Mouse (Mus musculus) limb, embryonic 14.5 days (tissue): Measurements from ENCODE around the gene Acap3. TPM values are rescaled to one million over a fixed set of nuclear protein-coding genes. Genes with fewer than 3 reads are reported as not detected.
A peak's percentile ranks its signal among the peaks of the same experiment; 100 is the strongest.

ENCODE experiments used
- ATAC-seq: fragments of 200-750 bp; cut with Nextera tagmentation; 2 replicates; pipeline ENCODE4 v1.8.0; 2017; ENCODE audit warnings: low read depth, moderate number of reproducible peaks, moderate TSS enrichment; ENCODE audit not compliant: low FRiP score
- DNase-seq: peaks from one replicate; pipeline ENCODE4 v3.0.0-alpha.2; 2015; ENCODE audit warnings: low spot score
- H3K27ac ChIP-seq: fragments of 300-500 bp; sonication (generic); replicated peaks from 2 replicates; pipeline ENCODE4 v1.5.1; 2014; ENCODE audit warnings: low read depth, mild to moderate bottlenecking, low read length, moderate library complexity, mixed read lengths
- H3K27me3 ChIP-seq: fragments of 300-500 bp; sonication (generic); 2 replicates; pipeline ENCODE4 v1.6.1; 2014; ENCODE audit warnings: low read length, mixed read lengths; ENCODE audit not compliant: control insufficient read depth, insufficient read depth
- H3K36me3 ChIP-seq: fragments of 300-500 bp; sonication (generic); 2 replicates; pipeline ENCODE4 v1.6.1; 2014; ENCODE audit warnings: mild to moderate bottlenecking, low read length, moderate library complexity, mixed read lengths; ENCODE audit not compliant: control insufficient read depth, insufficient read depth
- H3K4me1 ChIP-seq: fragments of 300-500 bp; sonication (generic); 2 replicates; pipeline ENCODE4 v1.6.1; 2014; ENCODE audit warnings: antibody characterized with exemption, low read length, mixed read lengths; ENCODE audit not compliant: control insufficient read depth, insufficient read depth
- H3K4me2 ChIP-seq: fragments of 300-500 bp; sonication (generic); replicated peaks from 2 replicates; pipeline ENCODE4 v1.6.1; 2014; ENCODE audit warnings: low read depth, mild to moderate bottlenecking, low read length, moderate library complexity; ENCODE audit not compliant: severe bottlenecking
- H3K4me3 ChIP-seq: fragments of 300-500 bp; sonication (generic); replicated peaks from 2 replicates; pipeline ENCODE4 v1.5.1; 2014; ENCODE audit warnings: low read length
- H3K9ac ChIP-seq: fragments of 300-500 bp; sonication (generic); 2 replicates; pipeline ENCODE4 v1.6.1; 2014; ENCODE audit warnings: mild to moderate bottlenecking, low read depth, low read length, moderate library complexity; ENCODE audit not compliant: severe bottlenecking
- H3K9me3 ChIP-seq: fragments of 300-500 bp; sonication (generic); 2 replicates; pipeline ENCODE4 v1.6.1; 2016; ENCODE audit warnings: low read length; ENCODE audit not compliant: control insufficient read depth
- POLR2A ChIP-seq: fragments of 200-500 bp; IDR thresholded peaks from 2 replicates; pipeline ENCODE4 v1.8.0; 2012; ENCODE audit warnings: inconsistent platforms, mild to moderate bottlenecking, moderate library complexity, borderline replicate concordance; ENCODE audit not compliant: insufficient read depth, insufficient read length; ENCODE audit errors: extremely low read depth
- WGBS: fragments of 180-500 bp; shearing (Covaris S2); extraction: QIAGEN DNeasy Blood & Tissue Kit; methylation state at CpG from one replicate; pipeline ENCODE4 v1.1.7; 2014; 5-methylcytosine and 5-hydroxymethylcytosine counted together
- polyA plus RNA-seq, 2 experiments: library from polyadenylated mRNA; depleted of rRNA in 1 of 2; stranded (reverse) in 1 of 2; unstranded in 1 of 2; fragments of >200 nt; fragmentation: Nextera tagmentation in 1 of 2; extraction: Ambion mirVana in 1 of 2; gene quantifications; 2 replicates each; pipeline versions ENCODE4 v1.2.1 to v1.2.3; 2012 to 2014

Acap3 gene
- polyA plus RNA-seq, 2 experiments: 22.6 to 33.8 TPM

- H3K9ac ChIP-seq: peak overlapping the region; percentile 67
- H3K4me2 ChIP-seq: peak overlapping the region; percentile 91
- peaks cover 40% of the 10 kb centered on the region for H3K36me3 ChIP-seq
- ATAC-seq: peak; percentile 21; the same call in 1 of the 2 replicates
- H3K4me1 ChIP-seq: peaks cover 11% of the 10 kb centered on the region
- peak overlapping the region; percentile 79 for H3K4me3 ChIP-seq
- 10% methylated on average over 20 of the region's 22 CpGs for WGBS
- no peak for DNase-seq
- no peak for TF ChIP-seq POLR2A
- H3K27me3 ChIP-seq: no peaks in the 10 kb centered on the region
- H3K27ac ChIP-seq: no peak overlapping the region
- H3K9me3 ChIP-seq: no peaks in the 10 kb centered on the region
Observed at GRCm38 (mm10) chr4:155868614-155869298, 22.9 kb upstream of the Acap3 start.

- TF ChIP-seq POLR2A: 0 out of 2 replicates have a peak, but pooled peaks have one; percentile 70
- 0 out of 2 replicates have a peak within 1 kb of the TSS, but pooled peaks have one; percentile 52 for H3K27ac ChIP-seq
- peak; percentile 97 for ATAC-seq
- H3K4me1 ChIP-seq: peaks cover 11% of the 10 kb centered on the region
- peak; percentile 94 for DNase-seq
- peak within 1 kb of the TSS; percentile 91 for H3K4me2 ChIP-seq
- H3K4me3 ChIP-seq: peak within 1 kb of the TSS; percentile 79
- under 1% methylated on average over 57 of the region's 63 CpGs for WGBS
- H3K36me3 ChIP-seq: peaks cover 46% of the 10 kb centered on the region
- no peaks in the 10 kb centered on the region for H3K9me3 ChIP-seq
- peak within 1 kb of the TSS; percentile 72 for H3K9ac ChIP-seq
- no peaks in the 10 kb centered on the region for H3K27me3 ChIP-seq
Observed at GRCm38 (mm10) chr4:155869317-155870033, 22.1 kb upstream of the Acap3 start, which contains the start of the genes Cptp and Ints11. Gene Cptp (minus strand): TSS chr4:155869440. Gene Ints11 (plus strand): TSS chr4:155869546.

DNA sequence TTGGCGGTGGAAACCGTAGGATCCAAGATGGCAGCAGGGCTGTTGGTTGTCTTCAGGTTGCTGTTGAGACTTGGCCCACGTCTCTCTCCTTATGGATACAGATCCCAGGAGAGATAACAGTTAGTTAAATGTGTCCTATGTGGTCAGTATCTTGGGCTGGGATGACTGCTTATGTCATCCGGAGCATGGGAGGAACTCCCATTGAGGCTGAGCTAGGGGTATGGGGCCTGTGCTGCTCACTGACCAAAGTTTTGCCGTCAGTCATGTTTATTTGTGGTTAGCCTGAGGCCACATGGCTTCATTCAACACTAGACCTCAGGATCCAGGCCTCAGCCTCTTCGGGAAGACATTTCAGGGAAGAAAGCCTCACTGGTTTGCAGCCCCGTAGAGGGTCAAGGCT lies 20.2 kb upstream of the Acap3 start:
- peaks cover 11% of the 10 kb centered on the region for H3K4me1 ChIP-seq
- no peak overlapping the region for H3K4me3 ChIP-seq
- no peaks in the 10 kb centered on the region for H3K9me3 ChIP-seq
- H3K27ac ChIP-seq: no peak overlapping the region
- H3K4me2 ChIP-seq: no peak overlapping the region
- TF ChIP-seq POLR2A: no peak
- no peak for DNase-seq
- 93% methylated on average over 7 of the region's 7 CpGs for WGBS
- H3K36me3 ChIP-seq: peaks cover 44% of the 10 kb centered on the region
- no peak overlapping the region for H3K9ac ChIP-seq
- no peak for ATAC-seq
- H3K27me3 ChIP-seq: no peaks in the 10 kb centered on the region

DNA sequence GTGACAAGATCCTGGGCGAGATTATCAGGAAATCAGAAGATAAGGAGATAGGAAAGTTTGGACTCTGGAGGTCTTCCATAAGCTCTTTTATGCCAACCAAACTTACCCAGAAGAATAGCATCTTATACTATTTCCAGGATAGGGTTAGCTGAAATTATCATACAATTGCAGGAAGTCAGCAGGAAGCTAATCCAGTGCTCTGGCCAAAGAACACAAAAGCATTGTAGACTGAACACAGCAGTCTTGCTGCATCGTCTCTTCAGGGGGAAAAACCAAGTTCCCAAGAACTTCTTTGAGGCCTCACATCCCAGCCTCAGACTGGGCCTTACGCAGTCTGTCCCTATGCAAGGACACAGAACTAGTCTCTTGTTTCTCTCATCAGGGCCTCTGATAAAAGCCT lies 8.0 kb upstream of the Acap3 start:
- no peaks in the 10 kb centered on the region for H3K27me3 ChIP-seq
- H3K9ac ChIP-seq: no peak overlapping the region
- no peak overlapping the region for H3K27ac ChIP-seq
- H3K9me3 ChIP-seq: no peaks in the 10 kb centered on the region
- 89% methylated on average over 3 of the region's 3 CpGs for WGBS
- peaks cover 43% of the 10 kb centered on the region for H3K36me3 ChIP-seq
- no peak overlapping the region for H3K4me2 ChIP-seq
- ATAC-seq: no peak
- H3K4me3 ChIP-seq: no peak overlapping the region
- DNase-seq: no peak
- TF ChIP-seq POLR2A: no peak
- H3K4me1 ChIP-seq: no peaks in the 10 kb centered on the region

GRCm38 (mm10) chr4:155886330-155886729 lies 5.3 kb upstream of the Acap3 start:
- no peaks in the 10 kb centered on the region for H3K27me3 ChIP-seq
- no peaks in the 10 kb centered on the region for H3K9me3 ChIP-seq
- no peak overlapping the region for H3K4me3 ChIP-seq
- H3K9ac ChIP-seq: no peak overlapping the region
- DNase-seq (no peak), ATAC-seq (no peak)
- no peak for TF ChIP-seq POLR2A
- no peak overlapping the region for H3K4me2 ChIP-seq
- H3K36me3 ChIP-seq: peaks cover 45% of the 10 kb centered on the region
- whole genome bisulfite sequencing: 92% methylated on average over 5 of the region's 5 CpGs
- H3K27ac ChIP-seq: no peak overlapping the region
- H3K4me1 ChIP-seq: peaks cover 7% of the 10 kb centered on the region
